Mouse (Mus musculus) testis, adult 2 months (tissue): ENCODE measurements around the gene Anxa4. TPM values are rescaled to one million over a fixed set of nuclear protein-coding genes. Genes with fewer than 3 reads are reported as not detected.

ENCODE experiments used
- H3K27ac ChIP-seq: fragments of 200-500 bp; 2 replicates; pipeline ENCODE4 v1.5.1; 2012; ENCODE audit warnings: low read depth, low read length; ENCODE audit not compliant: control insufficient read depth, insufficient read depth
- H3K27me3 ChIP-seq: fragments of 200-500 bp; 2 replicates; pipeline ENCODE4 v1.6.1; 2012; ENCODE audit warnings: mild to moderate bottlenecking, low read length, moderate library complexity; ENCODE audit not compliant: control insufficient read depth, insufficient read depth
- H3K36me3 ChIP-seq: fragments of 200-500 bp; 2 replicates; pipeline ENCODE4 v1.6.1; 2012; ENCODE audit warnings: mild to moderate bottlenecking, low read length; ENCODE audit not compliant: control insufficient read depth, insufficient read depth
- H3K4me1 ChIP-seq: fragments of 200-500 bp; 2 replicates; pipeline ENCODE4 v1.6.1; 2012; ENCODE audit warnings: low read length; ENCODE audit not compliant: control insufficient read depth, insufficient read depth
- H3K4me3 ChIP-seq: fragments of 200-500 bp; 2 replicates; pipeline ENCODE4 v1.5.1; 2012; ENCODE audit warnings: low read depth, mild to moderate bottlenecking, low read length, moderate library complexity, mixed read lengths; ENCODE audit not compliant: control insufficient read depth
- CTCF ChIP-seq: fragments of 200-500 bp; IDR thresholded peaks from 2 replicates; pipeline ENCODE4 v1.5.1; 2012; ENCODE audit warnings: low read depth, mild to moderate bottlenecking, inconsistent platforms, low read length, moderate library complexity; ENCODE audit not compliant: control insufficient read depth, insufficient read depth, insufficient replicate concordance
- POLR2A ChIP-seq: fragments of 200-500 bp; IDR thresholded peaks from 2 replicates; pipeline ENCODE4 v1.6.1; 2012; ENCODE audit warnings: low read depth, mild to moderate bottlenecking, inconsistent platforms, low read length, moderate library complexity; ENCODE audit not compliant: control insufficient read depth
- polyA plus RNA-seq: library from polyadenylated mRNA; depleted of rRNA; stranded (reverse); fragments of >200 nt; gene quantifications from 2 replicates; pipeline ENCODE4 v1.2.3, GENCODE M21; 2012

Anxa4 gene
- polyA plus RNA-seq, 1 experiment = 5.7 TPM

- Histone ChIP-seq H3K27ac (no peak overlapping the region), H3K27me3 (no peaks in the 10 kb centered on the region), H3K4me3 (no peak overlapping the region), H3K4me1 (peaks cover 4% of the 10 kb centered on the region; the same call in 1 of the 2 replicates), H3K36me3 (peaks cover 3% of the 10 kb centered on the region; the same call in 1 of the 2 replicates)
- TF ChIP-seq POLR2A (no peak), CTCF (no peak)
Observed at GRCm38 (mm10) chr6:86728711-86729110, 64.7 kb downstream of the Anxa4 start.

GRCm38 (mm10) chr6:86721977-86722376 lies 71.4 kb downstream of the Anxa4 start:
- peaks cover 5% of the 10 kb centered on the region for H3K36me3 ChIP-seq
- no peak overlapping the region for H3K4me3 ChIP-seq
- no peaks in the 10 kb centered on the region for H3K4me1 ChIP-seq
- H3K27me3 ChIP-seq = no peaks in the 10 kb centered on the region
- no peak overlapping the region for H3K27ac ChIP-seq
- TF ChIP-seq POLR2A (no peak), CTCF (no peak)

GRCm38 (mm10) chr6:86708072-86708774 lies 85.2 kb downstream of the Anxa4 start:
- Histone ChIP-seq H3K36me3 (peaks cover 4% of the 10 kb centered on the region), H3K4me1 (no peaks in the 10 kb centered on the region), H3K4me3 (no peak overlapping the region), H3K27ac (no peak overlapping the region), H3K27me3 (no peaks in the 10 kb centered on the region)
- no peak for TF ChIP-seq CTCF
- no peak for TF ChIP-seq POLR2A

GRCm38 (mm10) chr6:86702577-86702976 lies 90.8 kb downstream of the Anxa4 start:
- Histone ChIP-seq H3K27ac (no peak overlapping the region), H3K4me1 (no peaks in the 10 kb centered on the region), H3K27me3 (no peaks in the 10 kb centered on the region), H3K4me3 (no peak overlapping the region), H3K36me3 (peaks cover 9% of the 10 kb centered on the region)
- no peak for TF ChIP-seq POLR2A
- TF ChIP-seq CTCF = no peak

GRCm38 (mm10) chr6:86697903-86698302 lies 95.5 kb downstream of the Anxa4 start:
- H3K4me1 ChIP-seq = no peaks in the 10 kb centered on the region
- TF ChIP-seq CTCF = no peak
- no peak for TF ChIP-seq POLR2A
- H3K36me3 ChIP-seq = peaks cover 12% of the 10 kb centered on the region
- H3K27ac ChIP-seq = no peak overlapping the region
- no peak overlapping the region for H3K4me3 ChIP-seq
- no peaks in the 10 kb centered on the region for H3K27me3 ChIP-seq

- Histone ChIP-seq H3K27me3 (no peaks in the 10 kb centered on the region), H3K27ac (no peak overlapping the region), H3K36me3 (peaks cover 9% of the 10 kb centered on the region), H3K4me3 (no peak overlapping the region), H3K4me1 (no peaks in the 10 kb centered on the region)
- TF ChIP-seq CTCF (no peak), POLR2A (no peak)
Observed at GRCm38 (mm10) chr6:86696213-86696612, 97.2 kb downstream of the Anxa4 start.

- Histone ChIP-seq H3K27ac (no peak overlapping the region), H3K36me3 (peaks cover 6% of the 10 kb centered on the region), H3K4me1 (no peaks in the 10 kb centered on the region), H3K27me3 (no peaks in the 10 kb centered on the region), H3K4me3 (no peak overlapping the region)
- TF ChIP-seq POLR2A (no peak), CTCF (peak; percentile 46; the same call in 1 of the 2 replicates)
Observed at GRCm38 (mm10) chr6:86694465-86694864, 98.9 kb downstream of the Anxa4 start.

GRCm38 (mm10) chr6:86689671-86690070 lies 103.7 kb downstream of the Anxa4 start:
- no peak overlapping the region for H3K27ac ChIP-seq
- TF ChIP-seq POLR2A = no peak
- TF ChIP-seq CTCF = no peak
- no peak overlapping the region for H3K4me3 ChIP-seq
- H3K36me3 ChIP-seq = no peaks in the 10 kb centered on the region; the same call in 1 of the 2 replicates
- H3K4me1 ChIP-seq = no peaks in the 10 kb centered on the region
- H3K27me3 ChIP-seq = no peaks in the 10 kb centered on the region
